Mouse (Mus musculus): Measurements from ENCODE around the gene Abhd14a. TPM values are rescaled to one million over a fixed set of nuclear protein-coding genes. Genes with fewer than 3 reads are reported as not detected.
A peak's percentile ranks its signal among the peaks of the same experiment; 100 is the strongest.

Abhd14a gene
- total RNA-seq, 2 experiments from 2014 or later, result 36.8 to 38.3 TPM

GRCm38 (mm10) chr9:106471892-106472291 lies 24.4 kb upstream of the Abhd14a start:
- peak in 1 of 2 experiments; percentile 42 for DNase-seq (ENCODE audit: low spot score in 2 of 2)
- intact Hi-C loops (cut with DNase I), result no loop called here

- peak in 1 of 2 experiments; percentile 18 for DNase-seq (ENCODE audit: low spot score in 2 of 2)
Measured at GRCm38 (mm10) chr9:106470991-106471750, 23.7 kb upstream of the Abhd14a start.

GRCm38 (mm10) chr9:106469776-106470175 lies 22.3 kb upstream of the Abhd14a start:
- no peak for DNase-seq (ENCODE audit: low spot score in 2 of 2)
- intact Hi-C loops (cut with DNase I), result no loop called here

More at GRCm38 (mm10) chr9:106470991-106471750, 23.7 kb upstream of the Abhd14a start:
- intact Hi-C loops (cut with DNase I), result no loop called here

GRCm38 (mm10) chr9:106469317-106469716 lies 21.8 kb upstream of the Abhd14a start:
- no peak for DNase-seq (ENCODE audit: low spot score in 2 of 2)

GRCm38 (mm10) chr9:106467746-106468145 lies 20.3 kb upstream of the Abhd14a start:
- intact Hi-C loops (cut with DNase I), result no loop called here
- no peak for DNase-seq (ENCODE audit: low spot score in 2 of 2)

More at GRCm38 (mm10) chr9:106469317-106469716, 21.8 kb upstream of the Abhd14a start:
- intact Hi-C loops (cut with DNase I), result no loop called here

- DNase-seq (ENCODE audit: low spot score in 2 of 2), result no peak
- intact Hi-C loops (cut with DNase I), result no loop called here
Measured at GRCm38 (mm10) chr9:106466721-106467120, 19.2 kb upstream of the Abhd14a start.

GRCm38 (mm10) chr9:106465571-106466200 lies 18.2 kb upstream of the Abhd14a start, which contains the start of gene Gpr62:
Gpr62 (minus strand) TSS chr9:106465938.
- intact Hi-C loops (cut with DNase I), result no loop called here

GRCm38 (mm10) chr9:106464751-106465541 lies 17.5 kb upstream of the Abhd14a start:
- intact Hi-C loops (cut with DNase I), result no loop called here
- peak; percentile 79 to 83 for DNase-seq (ENCODE audit: low spot score in 2 of 2)

More at GRCm38 (mm10) chr9:106465571-106466200, 18.2 kb upstream of the Abhd14a start, which contains the start of gene Gpr62:
- peak in 1 of 2 experiments; percentile 48 for DNase-seq (ENCODE audit: low spot score in 2 of 2)

- no peak for DNase-seq (ENCODE audit: low spot score in 2 of 2)
- intact Hi-C loops (cut with DNase I), result no loop called here
Measured at GRCm38 (mm10) chr9:106463122-106464063, 15.9 kb upstream of the Abhd14a start.

- intact Hi-C loops (cut with DNase I), result no loop called here
- no peak for DNase-seq (ENCODE audit: low spot score in 2 of 2)
Measured at GRCm38 (mm10) chr9:106462430-106462800, 14.9 kb upstream of the Abhd14a start.

- DNase-seq (ENCODE audit: low spot score in 2 of 2), result no peak
- intact Hi-C loops (cut with DNase I), result no loop called here
Measured at GRCm38 (mm10) chr9:106461641-106462429, 14.4 kb upstream of the Abhd14a start.

GRCm38 (mm10) chr9:106461026-106461415 lies 13.5 kb upstream of the Abhd14a start:
- no peak for DNase-seq (ENCODE audit: low spot score in 2 of 2)
- intact Hi-C loops (cut with DNase I), result no loop called here

GRCm38 (mm10) chr9:106460401-106461025 lies 13.0 kb upstream of the Abhd14a start:
- intact Hi-C loops (cut with DNase I), result no loop called here
- no peak for DNase-seq (ENCODE audit: low spot score in 2 of 2)

- no peak for DNase-seq (ENCODE audit: low spot score in 2 of 2)
Measured at GRCm38 (mm10) chr9:106459946-106460345, 12.5 kb upstream of the Abhd14a start.

GRCm38 (mm10) chr9:106457920-106458319 lies 10.4 kb upstream of the Abhd14a start:
- DNase-seq (ENCODE audit: low spot score in 2 of 2), result no peak
- intact Hi-C loops (cut with DNase I), result no loop called here

More at GRCm38 (mm10) chr9:106459946-106460345, 12.5 kb upstream of the Abhd14a start:
- intact Hi-C loops (cut with DNase I), result no loop called here

GRCm38 (mm10) chr9:106457163-106457559 lies 9.7 kb upstream of the Abhd14a start:
- intact Hi-C loops (cut with DNase I), result no loop called here
- DNase-seq (ENCODE audit: low spot score in 2 of 2), result no peak

- intact Hi-C loops (cut with DNase I), result no loop called here
- DNase-seq (ENCODE audit: low spot score in 2 of 2), result no peak
Measured at GRCm38 (mm10) chr9:106456325-106457162, 9.1 kb upstream of the Abhd14a start.

All from left cerebral cortex, postnatal 36 days (tissue).